In the genomic region with DNA sequence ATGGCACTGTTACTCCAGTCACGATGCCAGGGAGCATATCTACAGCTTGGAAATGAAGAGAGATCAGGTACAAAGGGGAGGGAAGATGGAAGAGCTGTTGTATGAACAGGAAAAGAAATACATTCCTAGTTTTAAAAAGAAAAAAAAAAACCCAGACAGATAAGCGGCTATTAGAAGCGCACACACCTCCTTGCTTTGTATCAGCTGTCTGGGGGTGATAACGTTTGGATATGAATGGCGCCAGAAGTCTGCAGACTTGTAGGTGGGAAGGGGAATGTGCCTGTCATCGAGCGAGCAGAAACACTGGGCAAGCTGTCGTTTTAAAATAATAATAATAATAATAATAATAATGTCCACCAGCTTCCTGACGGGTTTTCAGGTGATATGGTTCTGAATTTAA, we compare ENCODE assay signal across 30 mouse cellular contexts. TPM values are rescaled to one million over a fixed set of nuclear protein-coding genes. Genes with fewer than 3 reads are reported as not detected.
DNase-seq lines count a peak whose midpoint lies in the region; ATAC-seq and TF ChIP-seq lines count a peak whose summit lies in the region.
"Had no signal": no experiment of that assay in that cellular context is flagged by ENCODE, and none has a peak within 500 bp of the region (broad histone marks: within the 10 kb centered on the region; RNA-seq: fewer than 3 reads in every experiment).

No protein-coding gene starts in this region.

- TF ChIP-seq CTCF in intestine, postnatal 0 days (IDR thresholded peaks at IDR 0.05; ENCODE audit: low read depth) = no peak

- no peaks in the 10 kb centered on the region for H3K27me3 ChIP-seq in intestine, embryonic 16.5 days (replicated peaks; ENCODE audit: control insufficient read depth, insufficient read depth, low read length)
- H3K27me3 ChIP-seq in intestine, postnatal 0 days (replicated peaks; ENCODE audit: control insufficient read depth, insufficient read depth, low read length) = no peaks in the 10 kb centered on the region
- no peaks in the 10 kb centered on the region for H3K27me3 ChIP-seq in liver, embryonic 11.5 days (replicated peaks; ENCODE audit: control insufficient read depth, insufficient read depth, low read length)
- H3K27me3 ChIP-seq in liver, embryonic 16.5 days (ENCODE audit: control insufficient read depth, insufficient read depth, low read depth, low read length) = no peaks in the 10 kb centered on the region
- H3K27me3 ChIP-seq in hindbrain, embryonic 14.5 days (ENCODE audit: control insufficient read depth, insufficient read depth, low read length) = no peaks in the 10 kb centered on the region
- H3K27me3 ChIP-seq: hindbrain, embryonic 15.5 days; limb, embryonic 13.5 days had no signal

- 0 out of 2 replicates have a peak overlapping the region, but pooled peaks have one; percentile 1 for H3K4me2 ChIP-seq in intestine, embryonic 16.5 days (ENCODE audit: low read depth, low read length)
- no peak overlapping the region for H3K4me2 ChIP-seq in intestine, postnatal 0 days (replicated peaks; ENCODE audit: low read depth)
- H3K4me2 ChIP-seq in liver, embryonic 11.5 days = peak overlapping the region; percentile 46
- H3K4me2 ChIP-seq in liver, embryonic 16.5 days (ENCODE audit: low read depth, low read length) = peak overlapping the region; percentile 44
- H3K4me2 ChIP-seq in hindbrain, embryonic 14.5 days (replicated peaks) = no peak overlapping the region
- H3K4me2 ChIP-seq: hindbrain, embryonic 15.5 days; limb, embryonic 13.5 days; midbrain, embryonic 11.5 days had no signal

- 56% methylated on average over 9 of the region's 9 CpGs for WGBS in intestine, embryonic 16.5 days
- WGBS in intestine, postnatal 0 days = 40% methylated on average over 9 of the region's 9 CpGs
- WGBS in liver, embryonic 11.5 days = 45% methylated on average over 9 of the region's 9 CpGs
- 28% methylated on average over 9 of the region's 9 CpGs for WGBS in liver, embryonic 16.5 days (ENCODE audit: insufficient replicate concordance)
- WGBS in hindbrain, embryonic 14.5 days = 90% methylated on average over 9 of the region's 9 CpGs

- H3K9me3 ChIP-seq in intestine, embryonic 16.5 days (ENCODE audit: control insufficient read depth, low read length) = no peaks in the 10 kb centered on the region
- no peaks in the 10 kb centered on the region for H3K9me3 ChIP-seq in intestine, postnatal 0 days (ENCODE audit: control insufficient read depth)
- no peaks in the 10 kb centered on the region for H3K9me3 ChIP-seq in liver, embryonic 11.5 days (ENCODE audit: control insufficient read depth, low read length)
- no peaks in the 10 kb centered on the region for H3K9me3 ChIP-seq in liver, embryonic 16.5 days (replicated peaks; ENCODE audit: control insufficient read depth, low read length)
- no peaks in the 10 kb centered on the region for H3K9me3 ChIP-seq in hindbrain, embryonic 14.5 days (ENCODE audit: control insufficient read depth, low read length)
- H3K9me3 ChIP-seq: heart, embryonic 10.5 days; hindbrain, embryonic 15.5 days; limb, embryonic 13.5 days had no signal

- no peaks in the 10 kb centered on the region for H3K36me3 ChIP-seq in intestine, embryonic 16.5 days (ENCODE audit: control insufficient read depth, insufficient read depth, low read length)
- H3K36me3 ChIP-seq in intestine, postnatal 0 days (ENCODE audit: control insufficient read depth, insufficient read depth) = peaks cover 6% of the 10 kb centered on the region; the same call in 1 of the 2 replicates
- peaks cover 7% of the 10 kb centered on the region; the same call in 1 of the 2 replicates for H3K36me3 ChIP-seq in liver, embryonic 11.5 days (ENCODE audit: control insufficient read depth, insufficient read depth, low read length)
- H3K36me3 ChIP-seq in liver, embryonic 16.5 days (ENCODE audit: control insufficient read depth, insufficient read depth) = peaks cover 7% of the 10 kb centered on the region
- H3K36me3 ChIP-seq in hindbrain, embryonic 14.5 days (replicated peaks; ENCODE audit: control insufficient read depth, insufficient read depth) = peaks cover 6% of the 10 kb centered on the region; the same call in 1 of the 2 replicates

- H3K4me1 ChIP-seq in intestine, embryonic 16.5 days (ENCODE audit: control insufficient read depth, insufficient read depth, low read length) = peaks cover 25% of the 10 kb centered on the region
- H3K4me1 ChIP-seq in intestine, postnatal 0 days (replicated peaks; ENCODE audit: control insufficient read depth, insufficient read depth, low read length) = no peaks in the 10 kb centered on the region
- H3K4me1 ChIP-seq in liver, embryonic 11.5 days (replicated peaks; ENCODE audit: control insufficient read depth, insufficient read depth, low read length) = peaks cover 49% of the 10 kb centered on the region
- H3K4me1 ChIP-seq in liver, embryonic 16.5 days (ENCODE audit: control insufficient read depth, low read depth, low read length) = peaks cover 54% of the 10 kb centered on the region
- no peaks in the 10 kb centered on the region for H3K4me1 ChIP-seq in hindbrain, embryonic 14.5 days (replicated peaks; ENCODE audit: control insufficient read depth, insufficient read depth, low read length)
- H3K4me1 ChIP-seq: hindbrain, embryonic 15.5 days; limb, embryonic 13.5 days had no signal

- H3K27ac ChIP-seq in intestine, embryonic 16.5 days (ENCODE audit: low read length) = no peak overlapping the region
- H3K27ac ChIP-seq in intestine, postnatal 0 days (ENCODE audit: low read depth, low read length) = no peak overlapping the region
- peak overlapping the region; percentile 69 for H3K27ac ChIP-seq in liver, embryonic 11.5 days (ENCODE audit: low read depth, low read length)
- peak overlapping the region; percentile 76 for H3K27ac ChIP-seq in liver, embryonic 16.5 days (ENCODE audit: low read length)
- no peak overlapping the region for H3K27ac ChIP-seq in hindbrain, embryonic 14.5 days
- H3K27ac ChIP-seq: heart, embryonic 10.5 days; hindbrain, embryonic 15.5 days; layer of hippocampus, adult 2 months; limb, embryonic 13.5 days; stomach, postnatal 0 days had no signal

- H3K9ac ChIP-seq in intestine, embryonic 16.5 days (ENCODE audit: low read depth, low read length) = no peak overlapping the region
- no peak overlapping the region for H3K9ac ChIP-seq in intestine, postnatal 0 days (ENCODE audit: low read depth, low read length)
- H3K9ac ChIP-seq in liver, embryonic 11.5 days (ENCODE audit: low read depth, low read length) = no peak overlapping the region
- H3K9ac ChIP-seq in liver, embryonic 16.5 days (ENCODE audit: low read depth, low read length) = no peak overlapping the region
- H3K9ac ChIP-seq in hindbrain, embryonic 14.5 days = no peak overlapping the region
- H3K9ac ChIP-seq: forebrain, postnatal 0 days; hindbrain, embryonic 15.5 days; limb, embryonic 13.5 days had no signal

- no peak overlapping the region for H3K4me3 ChIP-seq in intestine, embryonic 16.5 days (ENCODE audit: low read length)
- H3K4me3 ChIP-seq in intestine, postnatal 0 days (ENCODE audit: low read depth, low read length) = no peak overlapping the region
- no peak overlapping the region for H3K4me3 ChIP-seq in liver, embryonic 11.5 days (ENCODE audit: low read depth, low read length)
- peak overlapping the region; percentile 23; the same call in 1 of the 2 replicates for H3K4me3 ChIP-seq in liver, embryonic 16.5 days (ENCODE audit: low read depth, low read length)
- H3K4me3 ChIP-seq in hindbrain, embryonic 14.5 days (replicated peaks; ENCODE audit: low read length) = no peak overlapping the region
- H3K4me3 ChIP-seq: heart, embryonic 10.5 days; hindbrain, embryonic 15.5 days; layer of hippocampus, adult 2 months; limb, embryonic 13.5 days had no signal

- ATAC-seq in intestine, embryonic 16.5 days = peak; percentile 24; the same call in 1 of the 2 replicates
- ATAC-seq in intestine, postnatal 0 days = no peak
- ATAC-seq in liver, embryonic 11.5 days (replicated peaks; ENCODE audit: low FRiP score) = peak; percentile 70
- ATAC-seq in liver, embryonic 16.5 days (ENCODE audit: low read depth) = peak; percentile 52
- no peak for ATAC-seq in hindbrain, embryonic 14.5 days (ENCODE audit: low FRiP score)
- ATAC-seq: activated CD4-positive, CD25-positive, alpha-beta regulatory T cell, adult 4 months; CD4-positive, CD25-positive, alpha-beta regulatory T cell, adult 4 months; forebrain, postnatal 0 days; inflammation-experienced regulatory T-cells, adult 6 months; midbrain, embryonic 16.5 days had no signal

- no peak for DNase-seq in liver, embryonic 11.5 days (ENCODE audit: low spot score)
- no peak for DNase-seq in hindbrain, embryonic 14.5 days (ENCODE audit: low spot score)
- no peak for DNase-seq in lung, postnatal 36 days
- DNase-seq in urinary bladder, postnatal 10 days (ENCODE audit: low spot score) = no peak
- DNase-seq: adrenal gland, adult 8-10 months; cerebellum, adult 9-10 months; cerebellum, postnatal 36 days; forebrain, postnatal 0 days; kidney, adult 2 months; kidney, postnatal 36 days; lung, adult 2 months; lung, postnatal 10 days; right cerebral cortex, postnatal 4 days; thymus, adult 18-20 months; thymus, postnatal 36 days had no signal

RNA-seq across cellular contexts. Expression of a gene that starts 7.2 kb away (rescaled TPM):
- polyA plus RNA-seq in intestine, embryonic 16.5 days (2015; fragmentation: Nextera tagmentation; extraction: Ambion mirVana) = 47.5 and 62.4 TPM in 2 replicates
- 29.1 TPM in 2 replicates for polyA plus RNA-seq in intestine, postnatal 0 days (2015; fragmentation: Nextera tagmentation; extraction: Ambion mirVana)
- polyA plus RNA-seq in liver, embryonic 11.5 days (2014; fragmentation: Nextera tagmentation; extraction: Ambion mirVana) = 164 and 179 TPM in 2 replicates
- 80.6 and 81.6 TPM in 2 replicates for polyA plus RNA-seq in liver, embryonic 16.5 days (2015; fragmentation: Nextera tagmentation; extraction: Ambion mirVana)
- polyA plus RNA-seq in hindbrain, embryonic 14.5 days (2014; fragmentation: Nextera tagmentation; extraction: Ambion mirVana) = 38.4 and 47.0 TPM in 2 replicates

RNA-seq across cellular contexts. Expression of a gene that starts 15.6 kb away (rescaled TPM):
- polyA plus RNA-seq in intestine, embryonic 16.5 days (2015; fragmentation: Nextera tagmentation; extraction: Ambion mirVana) = 179 and 183 TPM in 2 replicates
- 132 and 135 TPM in 2 replicates for polyA plus RNA-seq in intestine, postnatal 0 days (2015; fragmentation: Nextera tagmentation; extraction: Ambion mirVana)
- polyA plus RNA-seq in liver, embryonic 11.5 days (2014; fragmentation: Nextera tagmentation; extraction: Ambion mirVana) = 80.7 and 82.4 TPM in 2 replicates
- 30.6 and 33.6 TPM in 2 replicates for polyA plus RNA-seq in liver, embryonic 16.5 days (2015; fragmentation: Nextera tagmentation; extraction: Ambion mirVana)
- polyA plus RNA-seq in hindbrain, embryonic 14.5 days (2014; fragmentation: Nextera tagmentation; extraction: Ambion mirVana) = 25.0 and 25.3 TPM in 2 replicates

RNA-seq across cellular contexts. Expression of a gene that starts 49.9 kb away (rescaled TPM):
- polyA plus RNA-seq in intestine, embryonic 16.5 days (2015; fragmentation: Nextera tagmentation; extraction: Ambion mirVana) = 77.7 and 82.8 TPM in 2 replicates
- polyA plus RNA-seq in intestine, postnatal 0 days (2015; fragmentation: Nextera tagmentation; extraction: Ambion mirVana) = 54.6 and 55.6 TPM in 2 replicates
- 72.0 and 79.6 TPM in 2 replicates for polyA plus RNA-seq in liver, embryonic 11.5 days (2014; fragmentation: Nextera tagmentation; extraction: Ambion mirVana)
- 294 and 313 TPM in 2 replicates for polyA plus RNA-seq in liver, embryonic 16.5 days (2015; fragmentation: Nextera tagmentation; extraction: Ambion mirVana)
- polyA plus RNA-seq in hindbrain, embryonic 14.5 days (2014; fragmentation: Nextera tagmentation; extraction: Ambion mirVana) = 0.56 and 0.97 TPM in 2 replicates
- polyA plus RNA-seq: activated CD4-positive, CD25-positive, alpha-beta regulatory T cell, adult 4 months; CD4-positive, CD25-positive, alpha-beta regulatory T cell, adult 4 months; inflammation-experienced regulatory T-cells, adult 6 months; neural tube, embryonic 11.5 days; spleen, adult 2 months had no signal

RNA-seq across cellular contexts. Expression of a gene that starts 54.4 kb away (rescaled TPM):
- 50.5 and 56.0 TPM in 2 replicates for polyA plus RNA-seq in intestine, embryonic 16.5 days (2015; fragmentation: Nextera tagmentation; extraction: Ambion mirVana)
- polyA plus RNA-seq in intestine, postnatal 0 days (2015; fragmentation: Nextera tagmentation; extraction: Ambion mirVana) = 29.6 and 31.1 TPM in 2 replicates
- 56.9 and 67.7 TPM in 2 replicates for polyA plus RNA-seq in liver, embryonic 11.5 days (2014; fragmentation: Nextera tagmentation; extraction: Ambion mirVana)
- 20.8 and 23.6 TPM in 2 replicates for polyA plus RNA-seq in liver, embryonic 16.5 days (2015; fragmentation: Nextera tagmentation; extraction: Ambion mirVana)
- 18.7 and 20.9 TPM in 2 replicates for polyA plus RNA-seq in hindbrain, embryonic 14.5 days (2014; fragmentation: Nextera tagmentation; extraction: Ambion mirVana)

Comparison
In these comparisons a context has a peak if more than half of its experiments do, and no peak if none do; other contexts are left out.
1. ATAC-seq: peak in intestine, embryonic 16.5 days (single experiment), liver, embryonic 11.5 days (single experiment) and liver, embryonic 16.5 days (single experiment); none in intestine, postnatal 0 days (single experiment) and hindbrain, embryonic 14.5 days (single experiment).
2. H3K4me2 ChIP-seq: peak in intestine, embryonic 16.5 days (single experiment), liver, embryonic 11.5 days (single experiment) and liver, embryonic 16.5 days (single experiment); none in intestine, postnatal 0 days (single experiment) and hindbrain, embryonic 14.5 days (single experiment).
3. H3K27ac ChIP-seq: peak in liver, embryonic 11.5 days (single experiment) and liver, embryonic 16.5 days (single experiment); none in intestine, embryonic 16.5 days (single experiment), intestine, postnatal 0 days (single experiment) and hindbrain, embryonic 14.5 days (single experiment).
4. RNA of a gene that starts 49.9 kb away (polyA plus RNA-seq): 294 to 313 TPM in liver, embryonic 16.5 days, 77.7 to 82.8 TPM in intestine, embryonic 16.5 days, 72.0 to 79.6 TPM in liver, embryonic 11.5 days and 54.6 to 55.6 TPM in intestine, postnatal 0 days; 0.56 to 0.97 TPM in hindbrain, embryonic 14.5 days; every median in the first group is over 10 times any median in the second.